Mouse (Mus musculus) liver, adult 2 months (tissue): ENCODE measurements around the gene Smchd1.

Source experiments
- CTCF ChIP-seq: fragments of 200-500 bp; IDR thresholded peaks from 2 replicates; pipeline ENCODE4 v1.5.1; 2011; ENCODE audit warnings: low read depth, low read length, control low read depth
- POLR2A ChIP-seq: fragments of 200-500 bp; IDR thresholded peaks from 2 replicates; pipeline ENCODE4 v1.6.1; 2011; ENCODE audit warnings: low read length, control low read depth; ENCODE audit not compliant: insufficient read depth; ENCODE audit errors: extremely low read depth

GRCm38 (mm10) chr17:71477481-71477880, 2.3 kb upstream of the Smchd1 start:
- TF ChIP-seq CTCF (no peak), POLR2A (no peak)
